Mouse (Mus musculus) cerebellum, postnatal 14 days (tissue): ENCODE data around the gene Ifitm3.
"Not testable (repeated sequence)": the region's sequence is repeated elsewhere in the genome, so short reads cannot be mapped to it uniquely, and the experiment has no call there.

ENCODE experiments used
- DNase-seq, 2 experiments: peaks; one replicate each; pipeline ENCODE4 v3.0.0; 2021; ENCODE audit warnings: mixed read lengths in 2 of 2

The Ifitm3 gene

DNA sequence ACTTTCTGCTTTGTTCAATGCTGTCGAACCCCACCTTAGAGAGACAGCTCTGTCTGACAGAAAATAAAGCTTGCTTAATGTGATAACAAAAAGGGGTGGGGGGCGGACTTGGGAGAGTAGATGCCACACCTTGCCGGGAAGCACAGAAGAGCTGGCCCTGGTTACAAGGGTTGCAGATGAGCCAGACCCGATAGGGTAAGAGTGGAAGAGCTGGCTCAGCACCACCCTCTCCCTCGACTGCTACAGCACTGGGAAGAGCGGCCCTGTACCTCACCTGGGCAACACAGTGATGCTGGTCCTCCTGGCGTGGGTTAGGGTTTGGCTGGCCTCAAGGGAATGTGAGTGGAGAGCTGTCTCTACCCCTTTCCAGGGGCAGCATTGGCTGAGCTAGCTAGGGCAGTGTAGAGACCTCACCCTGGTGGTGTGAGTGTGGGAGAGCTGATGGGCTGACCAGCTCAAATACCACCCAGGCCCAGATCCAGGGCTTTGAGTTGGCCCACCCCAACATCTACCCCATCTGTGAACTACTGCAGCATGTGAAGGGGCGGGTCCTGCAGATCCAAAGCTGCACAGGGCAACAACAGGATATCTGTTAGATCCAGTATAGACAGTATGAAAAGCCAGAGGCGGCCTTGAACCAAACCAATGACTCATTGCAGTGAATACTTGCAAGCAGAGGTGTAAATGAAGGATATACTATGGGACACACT lies 22.0 kb upstream of the Ifitm3 start:
- no peak for DNase-seq

- no peak for DNase-seq
Measured at GRCm38 (mm10) chr7:141030390-141030789, 19.8 kb upstream of the Ifitm3 start.

- DNase-seq: no peak
Measured at GRCm38 (mm10) chr7:141028831-141029230, 18.3 kb upstream of the Ifitm3 start, which contains the start of gene Gm17387. Gm17387 (plus strand) TSS chr7:141029131.

DNA sequence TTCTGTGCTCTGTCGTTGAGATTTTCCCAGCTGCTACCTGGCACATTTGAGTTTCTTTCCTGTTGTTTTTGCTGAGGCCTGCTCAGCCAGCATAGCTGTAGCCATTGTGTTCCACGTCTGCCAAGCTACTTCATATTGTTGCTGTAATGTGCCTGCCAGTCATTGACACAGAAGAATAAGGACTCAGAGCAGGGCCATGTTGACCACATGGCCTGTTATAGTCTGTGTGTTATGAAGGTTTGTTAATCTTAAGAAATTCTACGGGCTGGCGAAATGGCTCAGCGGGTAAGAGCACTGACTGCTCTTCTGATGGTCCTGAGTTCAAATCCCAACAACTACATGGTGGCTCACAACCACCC lies 16.1 kb upstream of the Ifitm3 start:
- DNase-seq: no peak

DNA sequence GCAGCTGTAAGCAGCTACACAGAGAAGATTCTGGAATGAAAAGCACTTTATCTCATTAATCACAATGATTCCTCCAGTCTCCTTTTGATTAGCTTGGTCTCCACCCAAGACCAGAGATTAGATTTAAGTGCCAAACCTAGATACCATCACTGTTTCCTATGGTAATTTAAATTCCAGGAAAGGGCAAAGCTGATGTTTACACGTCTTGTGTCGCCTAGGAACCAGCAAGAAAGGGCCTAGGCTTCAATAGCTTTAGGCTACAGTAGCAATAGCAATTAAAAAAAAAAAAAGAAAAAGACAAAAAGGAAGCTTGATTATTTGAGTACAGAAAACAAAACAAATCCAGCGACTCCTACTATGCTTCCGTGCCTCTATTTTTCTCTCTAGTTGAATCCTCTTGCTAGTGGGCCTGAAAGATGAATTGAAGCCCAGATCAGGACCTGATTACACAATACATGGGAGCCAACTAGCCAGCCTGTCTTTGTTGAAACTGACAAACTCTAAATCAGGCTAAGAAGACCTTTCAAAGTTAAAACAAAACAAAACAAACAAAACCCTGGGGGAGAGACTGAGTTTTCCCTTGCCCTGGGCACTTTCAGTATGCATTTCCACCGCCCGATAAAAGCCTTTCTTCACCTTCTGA lies 15.6 kb upstream of the Ifitm3 start:
- DNase-seq: no peak

GRCm38 (mm10) chr7:141024865-141025838 lies 14.6 kb upstream of the Ifitm3 start:
- no peak for DNase-seq

DNA sequence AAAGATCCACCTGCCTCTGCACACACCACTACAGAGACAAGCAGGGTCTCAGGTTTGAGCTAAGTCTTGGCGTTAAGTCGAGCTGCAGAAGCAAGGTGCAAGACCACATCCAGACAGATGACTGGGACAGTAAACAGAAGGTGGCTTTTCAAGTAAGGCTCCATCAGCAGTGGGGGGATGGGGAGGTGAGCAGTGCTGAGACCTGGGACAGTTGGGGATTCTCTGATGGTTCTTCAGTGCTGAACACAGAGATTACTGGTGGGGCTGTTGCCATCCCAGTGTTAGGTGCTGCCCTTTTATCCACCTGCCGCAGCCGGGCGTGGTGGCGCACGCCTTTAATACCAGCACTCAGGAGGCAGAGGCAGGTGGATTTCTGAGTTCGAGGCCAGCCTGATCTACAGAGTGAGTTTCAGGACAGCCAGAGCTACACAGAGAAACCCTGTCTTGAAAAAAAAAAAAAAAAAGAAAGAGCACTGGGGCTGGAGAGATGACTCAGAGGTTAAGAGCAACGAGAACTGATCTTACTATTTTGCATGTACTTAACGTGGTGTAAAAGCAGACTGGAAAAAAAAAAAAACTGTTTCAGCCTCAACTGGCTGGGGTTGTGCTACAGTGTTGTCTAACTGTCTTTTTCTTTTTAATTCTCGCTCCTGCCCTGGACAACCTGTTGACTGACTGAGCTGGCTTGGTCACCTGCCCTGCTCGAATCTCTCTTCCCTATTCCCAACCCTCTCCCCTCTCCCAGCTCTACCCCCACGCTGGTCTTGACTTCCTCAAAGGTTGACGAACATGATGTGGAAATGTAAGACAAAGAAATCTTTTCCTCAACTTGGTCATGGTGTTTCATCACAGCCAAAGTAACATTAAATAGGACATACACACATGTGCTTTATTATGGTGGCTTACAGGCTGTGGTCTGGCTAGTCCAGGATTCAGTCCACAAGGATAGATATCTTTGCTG lies 11.2 kb upstream of the Ifitm3 start:
- no peak for DNase-seq

- no peak for DNase-seq
Measured at GRCm38 (mm10) chr7:141019028-141019427, 8.5 kb upstream of the Ifitm3 start.

GRCm38 (mm10) chr7:141017824-141018223 lies 7.3 kb upstream of the Ifitm3 start, which contains the start of gene Ifitm6:
Ifitm6 (minus strand) TSS chr7:141017924.
- not testable (repeated sequence) for DNase-seq

DNA sequence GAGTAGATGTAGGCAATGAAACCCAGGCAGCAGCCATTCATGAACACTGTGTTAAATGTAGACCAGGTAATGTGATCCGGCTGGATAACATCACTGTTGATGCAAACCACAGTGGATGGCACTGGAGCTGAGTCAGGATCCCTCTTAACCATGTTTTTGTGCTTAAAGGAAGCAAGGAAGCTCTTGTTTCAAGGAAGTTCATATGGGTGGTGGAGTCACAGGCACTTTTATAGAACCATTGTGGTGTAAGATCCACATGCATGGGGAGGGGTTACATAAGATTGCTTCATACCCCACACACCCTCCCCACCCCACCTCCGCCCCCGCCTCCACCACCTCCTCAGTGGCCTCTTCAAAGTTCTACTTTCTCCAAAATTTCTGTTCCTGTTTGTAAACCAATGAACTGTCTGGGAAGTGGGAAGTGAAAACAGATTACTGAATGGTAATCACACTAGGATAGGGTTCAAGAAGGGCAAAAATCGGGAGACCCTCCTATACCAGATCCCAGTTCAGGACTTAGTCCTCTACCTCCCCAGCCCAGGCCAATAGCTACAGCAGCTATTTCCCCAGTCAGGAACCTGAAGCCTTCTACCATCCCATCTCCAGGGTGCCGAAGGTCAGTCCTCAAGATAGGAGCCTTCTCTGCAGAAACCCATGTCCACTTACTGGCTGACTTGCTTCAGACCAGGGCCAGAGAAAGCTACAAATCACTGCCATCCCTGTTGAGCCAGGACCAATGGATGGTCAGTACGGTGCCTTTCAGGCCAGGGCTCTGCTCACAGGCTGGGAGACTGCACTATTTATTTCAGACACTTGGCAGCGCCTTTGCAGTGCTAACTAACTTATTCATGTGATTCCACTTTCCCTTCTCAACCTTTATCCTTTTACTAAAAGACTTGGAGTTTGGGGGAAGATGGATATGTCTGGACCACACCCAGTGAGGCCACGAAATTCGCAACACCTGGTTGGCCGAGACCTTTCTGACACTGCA lies 6.4 kb upstream of the Ifitm3 start:
- no peak for DNase-seq

GRCm38 (mm10) chr7:141011238-141011770 lies 734 bp upstream of the Ifitm3 start:
- DNase-seq: no peak

- DNase-seq: no peak
Measured at GRCm38 (mm10) chr7:141009665-141010064, 905 bp downstream of the Ifitm3 start.

GRCm38 (mm10) chr7:141008938-141009660 lies 1.5 kb downstream of the Ifitm3 start:
- peak; percentile 60 to 75 for DNase-seq

DNA sequence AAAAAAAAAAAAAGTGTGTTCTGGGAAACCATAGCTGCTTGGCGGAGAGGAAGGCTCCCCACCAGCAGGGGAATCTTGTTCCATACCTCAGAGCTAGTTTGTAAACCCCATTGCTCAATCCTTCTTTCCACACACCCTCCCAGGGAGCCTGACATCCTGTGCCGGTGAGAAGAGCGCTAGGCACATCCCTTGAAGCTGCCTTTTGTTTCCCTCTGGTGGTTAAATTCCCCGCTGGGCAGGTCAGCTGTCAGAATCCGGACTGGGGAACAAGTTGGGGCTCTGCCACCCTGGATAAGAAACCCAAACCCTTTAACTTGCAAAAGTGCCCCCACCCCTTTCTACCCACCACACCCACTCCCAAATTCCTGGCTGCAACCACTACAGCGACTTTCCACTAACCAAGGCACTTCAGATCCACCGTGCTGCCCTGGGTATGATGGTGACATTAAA lies 2.2 kb downstream of the Ifitm3 start:
- peak in 1 of 2 experiments; percentile 4 for DNase-seq

DNA sequence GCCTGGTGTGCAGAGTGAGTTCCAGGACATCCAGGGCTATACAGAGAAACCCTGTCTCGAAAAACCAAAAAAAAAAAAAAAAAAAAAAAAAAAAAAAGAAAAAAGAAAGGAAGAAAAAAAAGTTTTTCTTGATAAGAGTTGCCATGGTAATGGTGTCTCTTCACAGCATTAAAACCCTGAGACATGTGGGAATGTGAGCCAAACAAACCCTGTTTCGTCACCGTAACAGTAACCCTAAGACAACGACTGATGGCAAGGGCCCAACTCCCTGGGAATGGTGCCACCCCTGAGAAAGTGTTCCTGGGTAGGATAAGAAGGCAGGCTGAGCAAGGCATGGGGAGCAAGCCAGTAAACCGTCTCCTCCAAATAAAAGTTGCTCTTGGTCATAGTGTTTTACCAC lies 3.7 kb downstream of the Ifitm3 start:
- DNase-seq: peak in 1 of 2 experiments; percentile 11

- no peak for DNase-seq
Measured at GRCm38 (mm10) chr7:141006446-141006845, 4.1 kb downstream of the Ifitm3 start.

- DNase-seq: no peak
Measured at GRCm38 (mm10) chr7:141003248-141004010, 7.1 kb downstream of the Ifitm3 start.

- no peak for DNase-seq
Measured at GRCm38 (mm10) chr7:141000881-141001708, 9.5 kb downstream of the Ifitm3 start.
